Mouse (Mus musculus) heart, postnatal 14 days (tissue): ENCODE measurements around the gene Fmo4. TPM values are rescaled to one million over a fixed set of nuclear protein-coding genes. Genes with fewer than 3 reads are reported as not detected.
"Not testable (repeated sequence)": the region's sequence is repeated elsewhere in the genome, so short reads cannot be mapped to it uniquely, and the experiment has no call there.

Experiments
- DNase-seq, 2 experiments: peaks; one replicate each; pipeline ENCODE4 v3.0.0; 2021 to 2022
- intact Hi-C: fragments of 180-260 bp; cut with DNase I; formaldehyde crosslinking; loops from one replicate; pipeline ENCODE4 v1.15.1; 2025
- total RNA-seq, 2 experiments: library from RNA; stranded (reverse); gene quantifications; 2 replicates each; pipeline ENCODE4 v1.2.3; 2021

Gene Fmo4
- total RNA-seq, 2 experiments from 2014 or later, result 0.31 TPM; not detected in 1

DNA sequence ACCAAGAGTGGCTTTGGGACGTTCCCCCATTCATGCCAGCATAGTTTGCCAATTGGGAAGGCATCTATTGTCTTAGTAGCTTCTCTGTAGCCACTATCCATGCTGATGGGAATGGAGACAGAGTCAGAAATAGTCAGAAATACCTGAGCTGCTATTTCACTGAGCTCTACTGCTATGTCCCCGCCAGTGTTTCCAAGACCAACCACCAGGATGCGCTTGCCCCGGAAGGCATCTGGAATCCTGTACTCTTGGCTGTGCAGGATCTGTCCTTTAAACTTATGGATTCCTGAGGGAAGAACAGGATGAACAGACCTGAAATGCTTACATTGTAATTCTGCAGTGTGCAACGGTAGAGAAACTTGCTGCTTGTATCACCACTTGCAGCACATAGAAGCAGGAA is 8.8 kb downstream of the Fmo4 start:
- DNase-seq, result no peak
- intact Hi-C loops, result no loop called here

- intact Hi-C loops, result no loop called here
These were observed 17.3 kb downstream of the Fmo4 start for GRCm38 (mm10) chr1:162796441-162796840.

DNA sequence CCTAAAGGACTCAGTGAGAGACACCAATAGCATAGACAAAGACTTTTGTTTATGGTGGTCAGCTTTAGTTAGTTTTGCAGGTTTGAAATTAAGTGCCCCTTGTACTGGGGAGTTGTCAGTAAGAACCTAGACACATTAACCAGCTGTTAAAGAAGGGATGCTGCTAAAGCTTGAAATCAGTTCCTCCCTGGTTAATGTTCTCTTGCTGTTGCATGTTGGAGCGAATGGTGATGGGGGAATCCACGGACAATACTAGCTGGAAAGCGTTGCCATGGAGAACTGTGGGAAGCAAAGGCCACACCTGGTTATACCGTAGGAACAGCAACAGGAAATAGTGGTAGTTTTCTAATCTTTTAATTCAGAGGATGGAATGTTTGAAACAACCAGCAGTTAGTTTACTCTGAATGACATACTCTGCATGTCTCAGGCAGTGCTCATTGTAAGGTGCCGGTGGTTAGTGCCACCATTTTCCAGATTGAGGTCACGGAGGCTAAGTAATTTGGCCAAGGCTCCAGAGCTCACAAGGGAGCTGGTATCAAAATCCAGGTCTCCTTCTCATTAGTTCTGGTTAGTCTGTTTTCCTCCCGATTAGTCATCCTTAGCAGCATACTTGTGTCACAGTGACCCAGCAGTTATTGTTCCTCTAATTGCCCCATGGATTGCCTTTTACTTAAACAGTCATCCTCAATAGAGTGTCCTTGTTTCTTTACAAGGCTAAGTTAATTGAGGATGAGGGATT is 21.3 kb downstream of the Fmo4 start:
- DNase-seq, result no peak
- intact Hi-C loops, result no loop called here

More at GRCm38 (mm10) chr1:162796441-162796840, 17.3 kb downstream of the Fmo4 start:
- no peak for DNase-seq

- DNase-seq, result no peak
- intact Hi-C loops, result no loop called here
These were observed 28.6 kb downstream of the Fmo4 start for GRCm38 (mm10) chr1:162785222-162785621.

- no peak for DNase-seq
- intact Hi-C loops, result no loop called here
These were observed 30.0 kb downstream of the Fmo4 start for GRCm38 (mm10) chr1:162783669-162784248.

DNA sequence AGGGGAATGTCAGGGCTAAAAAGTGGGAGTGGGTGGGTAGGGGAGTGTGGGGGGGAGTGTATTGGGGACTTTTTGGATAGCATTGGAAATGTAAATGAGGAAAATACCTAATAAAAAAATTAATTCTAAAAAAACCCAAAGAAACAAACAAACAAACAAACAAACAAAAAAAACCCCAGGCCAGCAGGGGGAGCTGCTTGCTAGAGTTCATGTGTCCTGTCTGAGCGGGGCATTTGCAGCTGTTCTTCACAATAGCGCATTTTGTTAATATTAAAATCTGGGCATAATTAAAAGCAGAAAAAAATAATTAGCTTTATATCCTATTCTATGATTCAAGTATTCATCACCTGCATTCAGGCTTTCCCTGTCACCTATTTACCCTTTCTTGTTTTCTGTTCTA is 32.7 kb downstream of the Fmo4 start:
- intact Hi-C loops, DNase-seq: not testable (repeated sequence)

DNA sequence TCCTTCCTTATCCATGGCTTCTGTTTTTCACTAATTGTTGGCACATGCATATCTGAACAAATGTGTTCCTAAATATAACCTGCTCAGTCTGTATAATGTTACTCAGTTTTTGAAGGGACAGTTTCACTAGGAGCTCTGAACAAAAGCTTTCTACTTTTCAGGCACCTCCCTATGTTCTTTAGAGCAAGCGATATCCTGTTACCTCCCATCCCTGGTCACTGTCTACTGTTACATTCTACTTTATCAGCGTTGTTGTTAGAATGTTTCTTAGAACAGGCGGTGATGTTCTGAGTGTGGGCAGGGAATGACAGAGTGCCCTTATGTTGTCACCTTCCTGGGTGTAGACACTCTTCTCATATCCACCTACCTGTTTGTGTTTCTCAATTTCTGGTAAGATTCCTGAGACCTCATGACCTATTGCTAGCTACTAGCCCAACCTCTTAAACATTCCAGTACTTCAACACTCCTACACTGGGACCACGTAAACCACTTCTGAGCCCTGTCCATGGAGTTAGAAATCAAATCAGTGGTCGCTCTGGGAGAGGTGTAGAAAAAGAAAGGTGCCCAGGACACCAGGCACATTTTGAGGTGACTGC is 35.7 kb downstream of the Fmo4 start:
- intact Hi-C loops, result no loop called here

GRCm38 (mm10) chr1:162773661-162774060 is 40.1 kb downstream of the Fmo4 start:
- intact Hi-C loops, result no loop called here
- DNase-seq, result no peak

More for the DNA sequence above, 35.7 kb downstream of the Fmo4 start:
- no peak for DNase-seq

DNA sequence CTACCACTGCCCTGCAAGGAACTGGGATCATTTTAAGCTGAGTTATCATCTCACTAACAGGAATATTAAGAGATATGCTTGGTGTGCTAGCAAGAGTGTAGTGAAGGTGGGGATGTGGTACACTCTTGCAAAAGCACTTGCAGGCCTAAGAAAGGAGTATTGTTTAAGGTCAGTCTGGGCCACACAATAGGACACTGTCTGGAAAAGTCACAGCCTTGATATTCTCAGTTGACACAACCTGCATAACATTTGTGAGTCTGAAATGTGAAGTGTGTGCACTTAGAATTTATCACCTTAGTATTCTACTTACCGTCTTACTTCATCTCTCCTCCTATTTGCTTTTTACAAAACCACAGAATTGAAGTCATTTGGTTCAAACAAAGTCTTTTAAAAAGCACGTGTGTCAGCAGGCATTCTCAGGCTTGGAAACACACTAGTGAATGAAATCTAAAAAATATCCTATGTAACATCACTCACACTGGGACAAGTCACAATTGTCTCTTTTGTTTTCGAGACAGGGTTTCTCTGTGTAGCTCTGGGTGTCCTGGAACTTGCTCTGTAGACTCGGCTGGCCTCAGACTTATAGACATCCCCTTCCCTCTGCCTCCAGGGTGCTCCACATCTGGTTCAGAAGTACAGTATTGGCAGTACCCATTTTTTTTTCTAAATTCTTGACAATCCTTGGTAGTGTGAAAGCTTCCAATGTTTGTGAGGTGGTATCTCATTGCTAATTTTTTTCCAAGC is 42.0 kb downstream of the Fmo4 start:
- intact Hi-C loops, result no loop called here
- DNase-seq, result no peak

DNA sequence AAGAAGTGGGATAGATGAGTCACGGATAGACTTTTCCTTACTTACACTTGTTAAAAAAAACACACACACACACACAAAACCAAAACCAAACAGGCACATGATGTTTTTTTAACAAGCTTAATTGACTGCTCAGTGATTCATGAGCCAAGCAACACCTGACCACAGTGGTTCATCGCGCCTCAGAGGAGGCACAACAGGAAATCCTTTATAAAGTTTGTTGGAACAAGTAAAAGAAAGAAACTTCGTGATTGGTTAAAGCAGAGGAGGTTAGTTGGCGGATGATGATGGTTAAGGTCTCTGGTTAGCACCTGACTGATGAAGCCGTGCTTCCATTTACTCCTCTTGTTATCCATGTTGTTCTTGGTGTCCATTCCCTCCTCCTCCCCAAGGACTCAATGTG is 61.8 kb downstream of the Fmo4 start:
- DNase-seq, result no peak
- intact Hi-C loops, result no loop called here

- no peak for DNase-seq
- intact Hi-C loops, result no loop called here
These were observed 64.2 kb downstream of the Fmo4 start for GRCm38 (mm10) chr1:162749607-162750006.

DNA sequence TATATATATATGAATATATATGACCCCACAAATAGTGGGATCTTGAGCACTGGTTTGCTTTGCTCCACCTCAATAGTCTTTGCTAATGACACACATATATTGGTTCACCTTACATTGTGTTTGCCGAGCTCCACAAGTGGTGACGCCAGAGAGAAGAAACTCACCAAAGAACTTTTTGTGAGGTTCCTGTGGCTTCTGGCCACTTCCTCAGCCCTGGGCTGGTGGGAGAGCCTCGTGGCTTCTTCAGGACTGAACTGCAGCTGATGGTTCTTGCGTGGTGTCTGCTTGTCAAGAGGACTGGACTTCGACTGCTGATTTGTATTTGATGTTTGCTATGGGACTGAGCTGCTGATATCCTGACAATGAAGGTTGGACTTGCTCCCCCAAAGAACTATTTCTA is 65.0 kb downstream of the Fmo4 start:
- intact Hi-C loops, result no loop called here
- no peak for DNase-seq

Other genes with a start within 250 kb of the Fmo4 start
- gene Vamp4, start 243.5 kb downstream of the Fmo4 start, total RNA-seq, result 10 to 100 TPM; 19.1 to 20.3 TPM
- 1 to 10 TPM in 1 of 2 experiments, under 1 TPM in 1; 0.71 to 1.3 TPM for gene Myoc, start 174.8 kb downstream of the Fmo4 start, total RNA-seq
- not detected for gene Myocos, start 155.8 kb downstream of the Fmo4 start, total RNA-seq
- gene Prrc2c, start 73.4 kb downstream of the Fmo4 start, total RNA-seq, result 10 to 100 TPM; 93.2 to 98.1 TPM
- gene Fmo1, start 52.6 kb upstream of the Fmo4 start, total RNA-seq, result 10 to 100 TPM; 32.4 to 46.2 TPM
- 10 to 100 TPM in 1 of 2 experiments, 1 to 10 TPM in 1; 8.7 to 22.0 TPM for gene Fmo2, start 84.8 kb upstream of the Fmo4 start, total RNA-seq
- gene Fmo6, start 123.5 kb upstream of the Fmo4 start, total RNA-seq, result not detected
- under 1 TPM in 1 of 2 experiments, not detected in 1; 0.53 TPM for gene Fmo3, start 170.6 kb upstream of the Fmo4 start, total RNA-seq